Mouse (Mus musculus) megakaryocyte-erythroid progenitor cell, adult 5-6 weeks (primary cell): ENCODE measurements around the gene Fcmr. TPM values are rescaled to one million over a fixed set of nuclear protein-coding genes. Genes with fewer than 3 reads are reported as not detected.

Experiments used
- ATAC-seq: replicated peaks from 2 replicates; pipeline ENCODE4 v1.8.0; 2016; ENCODE audit warnings: mild to moderate bottlenecking, inconsistent platforms; ENCODE audit not compliant: severe bottlenecking, poor library complexity, low FRiP score, low TSS enrichment
- total RNA-seq, 2 experiments: library from RNA; stranded (forward) in 1 of 2; stranded (reverse) in 1 of 2; fragments of 200-1000, 215-1000 nt in 1 of 2; fragments of >200 nt in 1 of 2; fragmentation: Nextera tagmentation in 1 of 2; gene quantifications; 2 replicates each; pipeline ENCODE4 v1.2.3; 2014 to 2017

The Fcmr gene
- total RNA-seq, 2 experiments from 2014 or later = 1.1 TPM; not detected in 1

DNA sequence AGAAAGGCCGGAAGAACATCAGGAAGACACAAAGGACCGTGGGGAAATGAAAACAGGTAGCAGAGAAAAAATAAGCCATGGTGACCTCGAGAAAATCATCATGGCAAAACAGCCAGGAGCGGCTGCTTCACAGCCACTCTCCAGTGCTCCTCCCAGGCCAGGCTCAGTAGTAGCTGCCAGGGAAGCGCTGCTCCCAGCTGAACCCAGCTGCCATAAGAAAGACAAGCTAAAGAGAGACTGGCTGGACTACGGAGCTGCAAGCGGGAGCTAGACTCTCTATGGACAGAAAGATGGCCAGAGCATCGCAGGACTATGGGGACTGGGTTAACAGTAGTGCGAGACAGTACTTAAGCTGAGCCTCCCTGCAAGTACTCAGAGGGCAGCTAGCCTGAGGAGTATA is 10.7 kb upstream of the Fcmr start:
- ATAC-seq = no peak

DNA sequence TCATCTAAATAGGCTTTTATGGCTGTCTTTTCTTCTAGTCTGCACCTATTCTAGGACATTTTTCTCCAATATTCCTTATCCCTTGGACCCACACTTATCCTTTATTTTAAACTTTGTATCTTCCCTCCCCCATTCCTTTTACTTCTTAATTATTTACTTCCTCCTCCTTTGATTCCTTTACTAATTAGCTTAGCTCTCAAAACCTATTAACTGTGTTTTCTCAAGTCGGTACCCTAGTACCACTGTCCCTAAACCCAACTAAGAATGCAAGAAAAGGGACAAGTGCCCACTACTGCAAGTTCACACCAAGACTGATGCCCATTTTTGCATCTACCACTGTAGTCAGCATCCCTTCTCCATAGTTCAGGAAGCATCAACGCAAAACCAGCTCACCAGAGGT is 9.7 kb upstream of the Fcmr start:
- ATAC-seq = no peak

DNA sequence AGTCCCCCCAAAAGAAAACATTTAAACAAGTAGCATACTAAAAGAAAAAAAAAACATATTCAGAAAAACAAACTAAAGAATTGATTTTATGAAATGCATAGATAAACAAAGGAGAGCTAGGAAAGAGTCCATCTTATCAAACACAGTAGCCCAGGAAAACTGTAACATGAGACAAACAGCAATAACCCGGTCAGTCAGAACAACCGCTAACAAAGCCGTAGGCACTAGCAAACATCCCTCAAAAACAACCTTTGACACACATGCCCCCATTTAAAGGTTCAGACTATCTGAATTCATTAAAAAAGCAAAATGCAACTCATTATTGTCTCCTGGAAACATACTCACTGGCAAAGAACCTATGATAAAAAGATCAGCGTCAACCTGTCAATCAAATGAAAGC is 8.0 kb upstream of the Fcmr start:
- ATAC-seq = no peak

DNA sequence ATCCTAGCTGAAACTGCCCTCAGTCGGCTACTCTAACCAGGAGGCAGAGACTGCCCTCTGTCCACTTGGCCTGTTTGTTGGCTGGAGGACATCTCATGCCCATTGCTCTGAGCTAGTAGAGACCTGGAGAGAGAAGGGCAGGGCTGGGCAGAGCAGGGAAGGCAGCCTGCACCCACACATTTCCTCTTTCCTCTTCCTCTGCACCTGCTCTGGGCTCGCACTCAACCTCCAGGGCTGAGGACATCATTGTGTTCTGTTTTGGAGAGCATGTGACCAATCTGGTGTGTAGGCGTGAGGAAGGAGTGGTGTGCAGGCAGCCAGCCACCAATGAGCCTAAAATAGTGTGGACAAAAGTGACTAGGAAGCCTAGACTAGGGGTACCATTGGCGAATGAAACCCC is 1.2 kb upstream of the Fcmr start:
- no peak for ATAC-seq

DNA sequence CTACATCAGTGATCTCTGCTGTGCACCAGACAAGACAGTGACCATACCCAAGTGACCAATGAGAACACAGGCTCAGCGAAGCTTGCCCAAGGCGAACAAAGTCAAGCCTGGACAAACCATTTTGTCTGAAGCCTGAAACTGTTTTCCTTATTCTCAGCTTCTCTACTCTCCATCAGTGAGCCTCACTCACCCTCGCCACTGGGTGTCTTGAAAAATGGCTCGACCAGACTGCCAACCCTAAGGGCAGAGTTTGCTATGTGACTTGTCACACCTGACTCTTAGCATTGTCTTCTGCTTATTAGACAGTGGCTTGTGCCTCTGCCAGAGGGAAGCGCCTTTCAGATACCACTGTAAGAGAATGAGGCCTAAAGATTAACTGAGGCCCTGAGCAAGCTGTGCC is 728 bp upstream of the Fcmr start:
- ATAC-seq = no peak

DNA sequence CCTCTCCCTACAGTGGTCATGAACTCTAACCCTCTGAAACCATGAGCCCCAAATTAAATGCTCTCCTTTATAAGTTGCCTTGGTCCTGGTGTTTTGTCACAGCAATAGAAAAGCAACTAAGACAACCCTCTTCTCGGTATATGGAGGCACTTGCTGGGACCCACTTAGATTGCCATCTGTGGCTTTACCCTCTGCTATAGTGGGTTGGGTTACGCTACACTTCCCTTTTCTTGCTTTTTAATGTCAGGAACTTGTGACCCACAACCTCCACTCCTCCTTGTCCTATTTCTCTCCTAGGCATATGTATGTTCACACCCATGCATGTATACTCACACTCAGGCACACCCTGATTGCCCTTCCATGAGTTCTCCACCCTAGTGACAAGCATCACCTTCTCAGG is 7.4 kb downstream of the Fcmr start:
- ATAC-seq = no peak

DNA sequence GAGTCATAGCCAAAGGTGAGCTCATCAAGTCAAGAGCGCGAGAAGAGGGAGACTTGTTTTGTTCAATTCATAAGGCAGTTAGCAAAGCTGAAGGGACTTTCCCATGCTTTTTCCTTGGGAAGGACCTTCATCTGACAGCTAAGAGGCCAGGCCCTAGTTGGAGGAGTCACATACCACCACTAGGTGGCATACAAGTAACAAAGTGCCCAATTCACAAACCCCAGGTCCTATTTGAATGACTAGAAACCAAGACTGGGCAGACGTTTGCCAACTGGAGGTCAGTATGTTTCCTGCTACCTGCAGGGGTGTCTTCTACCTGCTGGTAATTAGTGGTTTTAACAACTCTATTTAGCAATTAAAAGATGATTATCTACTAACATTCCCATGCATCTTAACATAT is 9.7 kb downstream of the Fcmr start:
- ATAC-seq = peak; percentile 55

DNA sequence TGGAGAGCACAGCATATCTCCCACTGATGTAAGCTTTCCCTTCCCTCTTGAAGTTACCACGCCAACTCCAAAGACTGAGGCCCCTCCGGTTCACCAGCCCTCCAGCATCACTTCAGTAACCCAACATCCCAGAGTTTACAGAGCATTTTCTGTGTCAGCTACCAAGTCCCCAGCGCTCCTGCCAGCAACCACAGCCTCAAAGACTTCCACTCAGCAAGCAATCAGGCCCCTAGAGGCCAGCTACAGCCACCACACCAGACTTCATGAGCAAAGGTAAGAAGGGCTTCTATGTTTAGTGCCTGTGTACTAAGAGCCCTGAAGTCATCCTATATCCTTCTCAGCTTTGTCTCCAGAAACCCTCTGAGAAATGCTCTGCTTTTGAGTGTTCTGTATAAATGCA is 10.4 kb downstream of the Fcmr start:
- no peak for ATAC-seq

DNA sequence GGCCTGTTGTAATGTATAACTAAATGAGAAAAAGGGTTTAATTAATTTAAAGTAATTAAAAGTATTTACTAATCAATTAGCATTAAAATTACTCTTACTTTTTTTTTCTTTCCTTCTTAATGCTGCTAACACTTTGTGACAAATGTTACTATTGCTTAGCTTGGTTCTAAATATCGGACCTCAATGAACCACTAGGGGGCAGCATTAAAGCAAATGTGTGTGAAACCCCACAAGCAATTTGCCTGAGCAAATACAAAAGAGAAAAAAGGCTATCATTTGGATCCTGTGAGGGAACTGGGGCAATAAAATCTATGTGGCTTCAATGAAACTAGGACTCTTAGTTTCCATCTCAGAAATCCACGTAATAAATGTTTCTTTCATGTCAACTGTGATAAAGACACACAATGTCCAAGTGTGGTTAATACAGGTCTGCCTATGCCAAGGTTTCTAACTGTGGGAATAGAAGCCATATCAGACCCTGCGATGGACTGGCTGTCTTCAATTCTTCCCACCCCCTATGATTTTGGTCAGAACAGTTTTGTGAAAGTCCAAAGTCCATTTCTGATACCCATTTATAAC is 11.6 kb downstream of the Fcmr start:
- ATAC-seq = 0 out of 2 replicates have a peak, but pooled peaks have one; percentile 43

DNA sequence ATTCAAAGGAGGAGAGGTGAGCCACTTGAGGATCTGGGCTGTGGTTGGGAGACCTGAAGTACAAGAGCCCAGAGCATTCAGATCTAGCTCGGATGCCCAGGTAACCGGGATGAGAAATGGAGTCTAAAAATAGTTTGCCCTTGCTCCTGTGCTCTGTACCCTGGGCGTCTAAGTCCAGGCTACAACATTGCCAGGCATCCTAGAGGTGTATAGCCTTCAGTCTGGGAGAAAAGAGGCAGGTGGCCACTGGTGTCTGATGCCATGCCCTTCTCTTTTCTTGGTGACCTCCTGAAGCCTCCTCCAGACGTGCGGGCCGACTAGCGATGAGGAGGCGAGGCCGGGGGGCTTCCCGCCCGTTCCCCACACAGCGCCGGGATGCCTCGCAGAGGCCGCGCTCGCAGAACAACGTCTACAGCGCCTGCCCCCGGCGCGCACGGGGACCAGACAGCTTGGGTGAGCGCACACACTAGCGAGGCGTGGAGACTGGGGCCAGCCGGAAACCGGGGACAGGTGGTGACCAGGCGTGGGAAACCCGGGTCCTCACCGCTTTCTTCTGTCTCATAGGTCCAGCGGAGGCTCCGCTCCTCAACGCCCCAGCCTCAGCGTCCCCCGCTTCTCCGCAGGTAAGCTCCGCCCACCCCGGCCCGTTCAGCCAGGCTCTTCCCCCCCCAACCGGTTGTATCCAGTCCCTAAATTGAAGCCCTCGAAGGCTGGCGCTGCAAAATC is 12.6 kb downstream of the Fcmr start:
- peak; percentile 52; the same call in 1 of the 2 replicates for ATAC-seq

DNA sequence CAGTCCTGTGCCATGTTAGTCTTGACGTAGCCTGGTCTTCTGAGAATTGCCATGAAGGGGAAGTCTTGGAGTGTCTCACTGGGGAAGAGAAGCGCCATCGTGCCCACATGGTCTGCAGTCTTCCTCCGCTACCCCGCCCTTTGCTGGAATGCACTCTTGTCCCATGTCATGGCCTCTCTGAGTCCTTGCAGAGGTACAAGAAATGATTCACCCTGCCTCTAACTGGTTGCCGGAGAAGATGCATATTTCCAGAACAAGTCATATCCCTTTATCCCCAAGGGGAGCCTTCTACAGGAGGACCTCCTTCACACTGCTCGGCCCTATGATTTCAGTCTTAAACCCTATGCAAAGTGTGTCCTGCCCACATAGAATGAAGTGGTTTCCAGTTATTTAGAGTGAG is 14.5 kb downstream of the Fcmr start:
- no peak for ATAC-seq

DNA sequence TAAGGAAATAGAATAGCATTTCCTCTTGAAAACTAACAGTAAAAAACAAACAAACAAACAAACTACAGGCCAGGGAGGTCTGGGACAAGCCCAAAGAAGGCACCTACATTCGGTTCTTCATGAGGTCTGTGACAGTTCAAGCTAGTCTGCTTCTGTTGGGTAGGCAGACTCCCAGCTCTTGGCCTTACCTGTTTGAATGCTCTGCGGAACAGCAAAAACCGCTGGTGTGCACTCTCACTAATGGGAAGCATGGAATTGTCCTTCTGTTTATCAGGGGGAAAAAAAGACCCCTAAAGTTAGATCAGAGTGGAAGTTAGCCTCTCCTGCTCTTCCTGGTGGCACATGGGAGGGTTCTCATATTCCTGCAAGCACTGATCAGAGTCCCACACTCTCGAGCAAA is 17.7 kb downstream of the Fcmr start:
- ATAC-seq = no peak

DNA sequence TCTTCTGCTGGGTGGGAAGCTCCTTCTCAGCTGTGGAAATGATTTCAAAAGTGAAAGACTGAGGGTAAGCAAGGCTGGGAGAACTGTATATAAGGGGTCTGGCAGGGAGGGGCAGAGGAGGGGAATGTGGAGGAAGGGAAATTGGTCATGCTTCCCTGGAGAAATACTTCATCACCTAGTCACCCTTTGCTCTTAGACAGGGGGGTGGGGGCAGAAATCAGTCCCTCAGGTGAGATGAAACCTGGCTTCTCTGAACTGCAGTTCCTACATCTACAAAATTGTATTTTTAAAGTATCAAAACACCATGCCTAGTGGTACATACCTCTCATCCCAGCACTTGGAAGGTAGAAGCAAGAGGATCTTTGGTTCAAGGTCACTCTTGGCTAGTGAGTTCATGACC is 21.9 kb downstream of the Fcmr start, which contains the start of gene Il24:
Gene Il24 (minus strand): TSS at position 101 of the 400 bp plus-strand sequence.
- no peak for ATAC-seq

DNA sequence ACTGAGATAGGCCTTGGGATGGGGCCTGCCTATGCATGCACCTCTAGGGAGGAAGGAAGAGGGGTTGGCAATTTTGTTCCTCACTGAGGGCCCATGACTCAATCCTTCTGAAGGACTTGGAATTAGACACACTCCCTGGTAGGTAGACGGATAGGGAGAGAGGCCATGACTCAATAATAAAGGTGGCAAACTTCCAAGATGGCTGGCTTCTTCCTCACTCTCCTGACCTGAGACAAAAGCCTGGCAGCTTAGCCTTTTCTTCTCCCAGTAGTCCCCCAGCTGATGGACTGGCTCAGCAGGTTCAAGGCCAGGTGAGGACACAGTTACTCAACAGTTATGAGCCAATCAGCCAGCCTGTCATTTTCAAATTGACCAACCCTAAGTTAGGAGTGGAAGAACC is 27.0 kb downstream of the Fcmr start:
- no peak for ATAC-seq

DNA sequence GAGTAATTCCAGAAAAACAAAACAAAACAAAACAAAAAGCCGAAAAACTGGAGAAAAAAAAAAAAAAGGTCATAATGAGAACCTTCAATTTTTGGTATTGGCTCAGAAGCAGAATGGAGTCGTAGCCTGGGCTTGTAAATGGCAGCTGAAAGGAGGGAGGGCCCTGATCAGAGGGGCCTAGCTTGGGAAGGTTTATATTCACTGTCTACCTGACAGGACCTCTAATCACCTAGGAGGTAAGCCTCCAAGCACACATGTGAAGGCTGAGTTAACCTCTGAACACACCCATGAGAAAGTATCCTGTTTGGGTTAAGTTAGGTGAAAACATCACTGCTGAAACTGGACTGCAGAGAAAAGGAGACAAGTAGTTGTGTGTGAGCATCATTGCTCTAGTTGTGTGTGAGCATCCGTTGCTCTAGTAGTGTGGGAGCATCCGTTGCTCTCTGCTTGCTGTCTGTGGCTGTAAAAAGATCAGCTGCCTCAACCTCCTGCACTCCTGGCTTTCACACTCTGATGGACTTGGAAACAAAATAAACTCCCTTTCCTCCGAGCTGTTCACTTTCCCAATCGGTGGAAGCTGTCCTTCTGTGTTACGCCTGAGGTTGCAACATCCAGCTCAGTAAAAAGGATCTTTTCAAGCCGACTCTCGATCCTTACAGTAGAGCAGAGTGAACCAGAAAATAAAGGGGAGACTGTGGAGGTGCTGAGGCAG is 28.0 kb downstream of the Fcmr start:
- ATAC-seq = no peak

DNA sequence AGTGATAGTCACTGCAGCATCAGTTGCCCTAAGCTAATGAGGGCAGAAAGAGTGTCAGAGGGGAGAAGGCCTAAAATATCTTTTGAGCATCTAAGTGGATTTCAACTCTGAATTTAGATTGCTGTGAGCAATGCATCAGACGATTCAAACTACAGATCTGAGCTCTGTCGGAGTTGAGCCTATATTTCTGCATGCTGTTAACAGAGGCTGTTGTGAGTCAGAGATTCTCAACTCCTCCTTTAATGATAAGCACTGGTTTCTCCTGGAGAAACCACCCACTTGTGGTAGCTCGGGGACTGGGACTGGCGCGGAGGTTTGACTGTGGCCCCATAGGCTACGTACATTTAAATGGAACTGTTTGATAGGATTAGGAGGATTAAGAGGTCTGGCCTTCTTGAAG is 29.0 kb downstream of the Fcmr start:
- no peak for ATAC-seq

DNA sequence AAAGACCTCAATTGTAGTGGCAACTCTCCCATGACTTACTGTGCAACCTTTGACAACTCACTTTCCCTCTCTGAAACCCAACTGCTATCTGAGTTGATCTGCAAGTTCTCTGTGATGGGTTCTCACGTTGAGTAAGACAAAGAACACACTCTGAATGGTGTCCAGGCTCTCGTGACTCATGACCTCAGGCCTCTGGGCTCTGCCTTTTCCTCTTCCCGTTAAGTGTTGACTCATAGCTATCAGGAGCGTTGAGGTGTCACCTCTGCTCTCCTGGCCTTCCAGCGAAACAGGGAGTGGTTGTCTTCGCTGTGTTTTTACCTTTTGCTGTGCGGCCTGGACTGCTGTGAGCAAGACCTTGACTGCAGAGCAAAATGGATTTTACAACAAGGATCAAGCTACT is 37.0 kb downstream of the Fcmr start:
- no peak for ATAC-seq

DNA sequence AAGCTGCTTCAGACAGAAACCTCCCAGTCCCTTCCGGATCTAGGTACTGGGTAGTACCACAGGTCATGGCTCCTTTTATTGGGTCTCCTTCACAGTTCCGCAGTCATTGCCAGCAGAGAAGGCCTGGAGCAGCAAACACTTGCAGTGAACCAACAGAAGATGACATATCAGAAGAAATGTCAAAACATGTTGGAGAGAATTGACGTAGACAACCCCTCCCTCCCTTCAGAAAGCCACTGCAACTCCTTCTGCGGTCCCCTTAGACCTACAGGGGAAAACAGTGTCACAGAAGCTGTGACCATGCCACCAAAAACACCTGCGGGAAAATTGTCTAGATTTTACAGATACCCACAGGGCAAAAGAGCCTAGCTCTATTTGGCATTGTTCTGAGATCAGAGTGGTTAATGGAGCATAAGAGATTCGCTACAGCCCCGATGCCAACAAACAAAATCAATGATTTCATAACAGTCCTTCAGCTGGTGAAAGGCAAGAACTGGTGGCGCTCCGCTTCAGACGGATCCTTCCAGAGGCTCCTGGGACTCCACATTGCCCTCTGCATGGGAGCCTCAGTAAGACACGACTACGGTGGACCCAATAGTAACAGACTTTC is 46.0 kb downstream of the Fcmr start, which contains the start of gene Il20:
Gene Il20 (minus strand): TSS at position 51 of the 610 bp plus-strand sequence.
- no peak for ATAC-seq

DNA sequence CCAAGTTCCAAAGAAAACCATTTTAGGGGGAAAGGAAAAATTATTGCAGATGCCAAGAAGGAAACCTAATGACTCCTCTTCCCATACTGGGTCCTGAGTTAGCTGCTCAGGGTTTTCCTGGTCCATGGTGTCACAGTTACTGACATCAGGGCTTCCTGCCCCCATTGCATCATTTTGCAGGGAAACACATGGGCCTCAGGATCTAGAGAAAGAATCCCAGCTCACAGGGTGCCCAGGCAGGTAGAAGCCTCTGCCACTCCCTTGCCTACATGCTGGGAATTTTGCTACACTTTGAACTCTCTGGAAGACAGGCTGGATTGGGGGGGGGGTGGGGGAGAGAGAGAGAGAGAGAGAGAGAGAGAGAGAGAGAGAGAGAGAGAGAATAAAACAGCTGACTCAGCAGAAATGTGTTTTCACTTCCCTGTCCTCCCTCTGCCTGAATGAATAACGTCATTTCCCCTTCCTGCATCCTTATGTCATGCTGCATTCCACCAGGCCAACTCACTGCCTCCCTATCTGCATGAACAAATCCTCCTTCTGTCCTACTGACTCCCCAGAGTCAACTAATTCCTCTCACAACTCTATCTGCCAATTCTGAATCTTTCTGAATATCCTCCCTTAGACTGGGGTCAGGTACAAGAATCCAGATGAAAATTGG is 53.0 kb downstream of the Fcmr start:
- ATAC-seq = no peak

DNA sequence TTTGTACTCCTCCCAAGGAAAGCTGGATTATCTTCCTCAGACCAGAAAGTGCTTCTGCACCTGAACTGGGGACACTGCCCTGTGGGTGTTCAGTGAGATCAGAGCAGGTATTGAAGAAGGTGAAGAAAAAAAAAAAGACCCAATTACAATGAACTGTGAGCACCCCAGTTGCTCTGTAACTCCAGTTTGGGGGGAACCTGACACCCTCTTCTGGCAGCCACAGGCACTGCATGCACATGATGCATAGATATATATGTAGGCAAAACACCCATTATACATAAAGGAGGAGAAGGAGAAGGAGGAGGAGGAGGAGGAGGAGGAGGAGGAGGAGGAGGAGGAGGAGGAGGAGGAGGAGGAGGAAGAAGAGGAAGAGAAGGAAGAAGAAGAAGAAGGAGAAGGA is 61.0 kb downstream of the Fcmr start:
- peak; percentile 70; the same call in 1 of the 2 replicates for ATAC-seq
